Mouse (Mus musculus) cortical plate, adult 2 months (tissue): Measurements from ENCODE around the gene Lrr1.

ENCODE experiments used
- CTCF ChIP-seq: fragments of 200-500 bp; IDR thresholded peaks from 2 replicates; pipeline ENCODE4 v1.5.1; 2011; ENCODE audit warnings: mild to moderate bottlenecking, control low read depth, low read length; ENCODE audit not compliant: insufficient read depth; ENCODE audit errors: extremely low read depth
- POLR2A ChIP-seq: fragments of 200-500 bp; IDR thresholded peaks from 2 replicates; pipeline ENCODE4 v1.6.1; 2011; ENCODE audit warnings: mild to moderate bottlenecking, low read length, control low read depth; ENCODE audit not compliant: insufficient read depth; ENCODE audit errors: extremely low read depth

GRCm38 (mm10) chr12:69185371-69185770 lies 16.8 kb downstream of the Lrr1 start:
- TF ChIP-seq CTCF (no peak), POLR2A (no peak)
